Mouse (Mus musculus): ENCODE measurements at regions not wholly inside any gene's neighbourhood (a gene's known extent, or its start where the extent isn't known, plus 50 kb on each side); places are given as distances from the start of the nearest gene placed in this dataset.

DNA sequence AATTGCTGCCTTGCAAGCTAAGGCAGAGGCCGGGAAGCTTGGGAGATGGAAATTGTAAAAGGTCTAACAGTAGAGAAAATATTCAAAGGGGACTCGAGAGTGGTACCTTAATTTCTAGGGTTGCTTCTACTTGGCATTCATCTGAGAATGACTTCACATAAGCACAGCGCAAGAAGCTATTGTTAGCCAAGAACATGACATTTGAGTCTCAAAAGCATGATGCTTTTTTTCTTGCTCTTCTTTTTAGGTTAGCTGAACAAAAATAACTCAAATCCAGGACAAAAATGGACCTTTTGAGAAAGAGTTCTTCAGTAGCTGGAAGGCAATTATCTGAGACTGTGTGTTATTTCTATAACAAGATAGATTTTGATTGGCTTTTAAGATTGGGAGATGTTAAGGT, 1042.0 kb upstream of the Cited2 start:
- ATAC-seq (replicated peaks; ENCODE audit: low FRiP score, low TSS enrichment, poor library complexity, severe bottlenecking), result no peak

DNA sequence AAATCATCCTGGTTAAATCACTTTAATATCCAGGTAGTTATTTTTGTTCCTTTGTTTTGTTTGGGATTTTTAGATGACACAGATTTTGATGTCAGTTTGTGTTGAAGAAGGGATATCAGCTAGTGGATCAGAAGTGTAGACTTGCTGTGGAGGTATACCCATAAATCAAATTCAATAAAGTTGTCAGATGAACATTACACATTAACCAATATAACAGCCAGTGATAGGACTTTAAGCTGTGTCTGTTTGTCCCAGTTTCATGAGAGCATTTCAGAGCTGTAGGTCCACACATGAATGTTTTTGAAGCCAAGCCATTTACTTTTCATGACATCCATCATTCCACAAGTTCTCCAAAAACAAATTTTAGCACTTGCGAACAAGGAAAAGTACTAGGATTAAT, 1037.7 kb upstream of the Cited2 start:
- ATAC-seq (replicated peaks; ENCODE audit: low FRiP score, low TSS enrichment, poor library complexity, severe bottlenecking), result no peak

DNA sequence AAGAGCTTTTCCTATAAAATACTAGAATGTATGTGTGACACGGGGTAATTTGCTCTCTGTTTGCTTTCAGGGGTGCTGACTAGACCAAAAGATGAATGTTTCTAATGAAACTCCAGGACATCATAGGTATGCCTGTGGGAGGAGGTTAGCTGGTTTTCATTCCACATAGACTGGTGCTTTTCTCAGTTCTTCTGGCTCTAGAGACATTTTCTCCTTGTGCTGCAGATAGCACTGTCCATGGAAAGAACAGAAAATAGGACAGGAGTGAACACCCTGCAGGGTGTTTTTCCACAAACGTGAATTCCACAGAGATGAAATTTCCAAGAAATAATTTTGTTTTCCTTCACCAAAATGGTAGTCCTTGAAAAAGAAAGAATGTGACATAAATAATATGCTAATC, 1016.0 kb upstream of the Cited2 start:
- no peak for ATAC-seq (replicated peaks; ENCODE audit: low FRiP score, low TSS enrichment, poor library complexity, severe bottlenecking)

DNA sequence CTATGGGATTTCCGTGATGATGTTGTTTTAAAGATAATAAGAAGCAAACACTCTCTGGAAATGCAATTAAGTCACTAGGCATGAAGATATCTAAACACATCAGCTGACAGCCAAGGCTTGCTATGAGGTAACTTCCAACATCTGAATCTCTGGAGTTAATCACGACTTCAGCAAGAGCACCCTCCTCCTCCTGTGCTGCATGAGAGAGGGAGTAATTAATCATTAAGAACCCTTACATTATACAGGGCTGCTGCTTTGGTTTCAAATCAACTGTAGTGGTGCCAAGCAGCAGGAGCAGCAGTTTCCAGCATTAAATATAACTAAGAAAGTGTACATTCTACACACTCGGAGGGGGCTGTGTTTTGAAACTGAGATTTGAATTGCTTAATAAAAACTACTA, 1009.9 kb upstream of the Cited2 start:
- ATAC-seq (replicated peaks; ENCODE audit: low FRiP score, low TSS enrichment, poor library complexity, severe bottlenecking), result no peak

DNA sequence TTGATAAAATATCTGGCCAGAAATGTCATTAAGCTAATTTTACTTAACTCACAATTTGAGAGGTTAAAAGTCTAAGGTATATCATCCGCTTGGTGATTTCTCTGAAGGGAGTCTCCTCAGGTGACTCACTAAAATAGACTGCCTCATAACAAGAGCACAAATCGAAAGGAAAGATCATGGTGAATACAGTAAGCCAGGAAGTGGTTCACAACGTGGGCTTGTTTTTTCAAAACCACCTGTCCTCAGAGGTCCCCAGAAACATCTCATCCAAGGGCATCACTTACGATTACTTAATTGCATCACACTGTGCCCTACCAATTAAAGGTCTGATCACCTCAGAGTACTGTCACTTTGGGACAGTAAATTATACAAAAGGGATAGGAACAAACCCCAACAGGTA, 1009.0 kb upstream of the Cited2 start:
- no peak for ATAC-seq (replicated peaks; ENCODE audit: low FRiP score, low TSS enrichment, poor library complexity, severe bottlenecking)

DNA sequence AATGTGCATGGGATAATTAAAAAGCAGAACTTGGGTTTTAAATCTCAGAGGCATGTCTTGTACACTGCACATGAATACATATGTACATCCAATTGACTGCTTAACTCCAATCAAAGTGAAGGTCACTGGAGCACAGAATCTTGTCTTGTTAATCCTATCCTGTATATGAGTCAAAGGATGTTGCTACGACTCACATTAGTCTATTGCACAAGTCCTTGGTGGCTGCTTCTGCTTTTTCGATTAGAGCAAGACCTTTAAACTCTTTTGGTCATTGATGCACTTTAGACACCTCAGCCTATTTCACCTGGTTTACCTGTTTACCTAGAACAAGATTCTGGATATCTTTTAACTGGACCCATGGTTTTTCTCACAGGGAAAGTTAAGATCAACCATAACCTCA, 1008.5 kb upstream of the Cited2 start:
- ATAC-seq (replicated peaks; ENCODE audit: low FRiP score, low TSS enrichment, poor library complexity, severe bottlenecking), result no peak

DNA sequence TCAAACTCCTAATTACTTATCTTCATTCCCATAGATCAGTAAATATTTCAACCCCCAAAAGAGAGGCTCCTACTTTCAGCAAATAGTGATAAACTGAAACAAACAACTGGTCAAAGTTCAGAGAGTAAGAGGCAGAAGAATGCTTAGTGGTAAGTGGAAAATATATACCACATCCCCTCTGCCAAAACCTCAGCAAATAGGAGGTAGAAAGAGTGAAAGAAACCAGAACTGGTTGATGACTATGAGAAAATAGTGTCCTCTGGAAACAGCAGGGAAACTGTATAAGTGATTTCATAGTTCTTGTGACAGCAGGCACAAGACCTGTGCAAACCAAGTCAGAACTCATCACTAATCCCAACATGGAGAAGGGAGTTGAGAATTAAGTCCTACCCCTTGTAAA, 980.8 kb upstream of the Cited2 start:
- no peak for ATAC-seq (replicated peaks; ENCODE audit: low FRiP score, low TSS enrichment, poor library complexity, severe bottlenecking)

DNA sequence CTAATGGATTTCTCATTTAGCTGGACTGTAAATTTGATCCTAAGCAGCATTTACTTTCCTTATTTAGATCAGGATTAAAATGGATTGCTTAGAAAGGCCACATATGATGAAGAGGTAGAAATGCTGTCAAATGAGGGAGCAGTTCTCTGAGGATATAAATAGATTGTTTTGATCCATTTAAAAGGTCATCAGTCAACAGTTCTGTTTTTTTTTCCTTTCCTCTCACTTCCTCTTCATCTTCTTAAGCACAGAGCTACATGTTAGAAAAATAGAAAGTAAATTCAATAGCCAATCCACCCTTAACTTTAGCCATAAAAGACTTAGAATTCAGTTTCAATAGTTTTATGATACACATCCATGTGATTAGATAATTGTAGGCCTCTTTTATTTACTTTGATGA, 971.5 kb upstream of the Cited2 start:
- ATAC-seq (replicated peaks; ENCODE audit: low FRiP score, low TSS enrichment, poor library complexity, severe bottlenecking), result no peak

DNA sequence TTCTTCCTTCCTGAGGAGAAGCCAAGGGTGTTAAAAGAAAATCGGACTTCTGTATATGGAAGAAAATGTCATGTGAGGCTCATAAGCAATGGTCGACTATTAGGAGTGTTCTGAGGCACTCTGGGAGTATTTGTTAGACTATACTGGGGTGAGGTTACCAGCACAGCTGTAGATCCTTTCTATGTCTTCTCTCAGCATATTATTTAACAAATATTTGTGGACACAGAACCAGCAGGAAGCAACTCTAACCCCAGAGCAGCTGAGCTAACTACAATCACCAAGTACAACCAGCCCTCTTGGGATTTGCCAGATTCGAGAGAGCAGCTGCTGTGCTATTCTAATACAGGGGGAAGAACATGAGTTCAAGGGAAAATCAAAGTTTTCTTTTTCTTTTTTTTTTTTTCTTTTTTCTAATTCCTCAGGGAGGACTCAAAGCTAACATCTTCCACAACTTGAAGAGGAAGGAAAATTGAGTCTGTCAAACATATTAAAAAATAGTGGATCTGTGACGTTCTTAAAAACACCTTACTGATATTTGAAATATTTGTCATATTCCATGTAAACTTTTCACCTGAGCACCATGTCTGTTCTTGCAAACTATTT, 933.3 kb upstream of the Cited2 start:
- ATAC-seq (replicated peaks; ENCODE audit: low FRiP score, low TSS enrichment, poor library complexity, severe bottlenecking), result no peak

DNA sequence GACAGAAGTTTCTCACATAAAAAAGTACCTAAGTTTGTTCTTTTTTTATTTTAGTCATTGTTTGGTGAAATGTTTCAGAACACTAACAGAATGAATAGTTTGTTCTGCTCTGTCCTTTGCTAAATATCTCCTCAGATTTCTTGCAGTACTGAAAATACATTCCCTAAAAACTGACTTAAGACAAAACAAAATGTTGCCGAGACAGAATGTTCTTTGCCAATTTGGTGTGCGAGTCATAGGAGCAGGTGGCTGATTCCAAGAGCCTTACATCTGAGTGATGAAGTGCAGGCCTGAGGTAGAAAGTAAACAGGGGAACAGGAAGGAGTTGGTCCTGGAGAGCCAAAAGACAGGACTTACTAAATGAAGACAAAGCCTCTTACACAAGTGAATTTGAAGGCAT, 919.0 kb upstream of the Cited2 start:
- no peak for ATAC-seq (replicated peaks; ENCODE audit: low FRiP score, low TSS enrichment, poor library complexity, severe bottlenecking)

DNA sequence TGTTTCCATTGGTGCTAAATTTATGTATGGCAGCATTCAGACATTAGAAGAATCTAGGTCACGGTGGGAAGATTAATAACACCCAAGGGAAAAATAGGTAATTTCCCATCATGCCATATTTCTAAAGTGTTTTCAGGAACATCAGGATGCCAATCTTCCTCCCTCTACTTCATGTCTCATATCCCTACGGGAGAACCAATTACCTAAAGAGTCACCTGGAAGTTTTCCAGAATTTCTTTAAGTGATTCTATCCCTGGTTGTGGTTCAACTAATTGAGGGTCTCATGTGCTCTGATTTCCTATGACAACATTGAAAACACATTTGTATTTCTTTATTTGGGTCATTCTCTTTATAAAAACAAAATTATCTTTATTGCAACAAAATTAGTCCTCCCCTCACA, 912.3 kb upstream of the Cited2 start:
- ATAC-seq (replicated peaks; ENCODE audit: low FRiP score, low TSS enrichment, poor library complexity, severe bottlenecking), result no peak

DNA sequence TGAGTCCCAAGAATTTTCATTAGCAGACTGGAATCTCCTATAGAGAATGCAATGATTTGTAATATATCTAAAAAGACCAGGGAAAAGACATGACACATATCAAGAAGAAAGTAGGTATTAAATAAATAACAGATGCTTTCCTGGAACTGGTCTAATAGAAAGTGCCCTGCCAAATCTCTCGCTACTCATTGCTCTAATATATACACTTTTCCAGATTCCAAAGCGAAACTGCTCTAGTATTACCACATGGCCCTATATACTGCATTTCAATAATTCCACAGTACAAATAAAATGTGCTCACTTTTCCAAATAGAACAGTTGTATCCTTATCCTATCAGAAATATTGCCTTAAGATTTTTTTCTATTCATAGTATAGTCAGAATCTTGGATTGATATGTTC, 909.0 kb upstream of the Cited2 start:
- ATAC-seq (replicated peaks; ENCODE audit: low FRiP score, low TSS enrichment, poor library complexity, severe bottlenecking), result no peak

DNA sequence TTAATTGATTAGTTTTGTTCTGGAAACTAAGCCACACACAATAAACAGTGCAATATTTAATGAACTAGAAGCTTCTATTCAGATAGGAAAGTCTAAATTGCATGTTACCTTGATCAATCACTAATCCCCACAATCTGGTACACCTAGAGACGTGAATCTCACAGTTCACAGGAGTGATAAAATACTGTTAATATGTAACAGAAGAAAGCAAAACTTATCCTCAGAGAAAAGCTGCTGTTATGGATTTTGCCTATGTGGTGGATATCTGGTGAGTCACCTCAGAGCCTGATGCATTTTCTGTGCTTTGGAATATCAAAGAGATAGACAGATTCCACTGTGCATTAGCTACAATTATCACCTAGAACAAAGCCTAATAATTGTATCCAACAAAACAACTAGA, 861.5 kb upstream of the Cited2 start:
- ATAC-seq (replicated peaks; ENCODE audit: low FRiP score, low TSS enrichment, poor library complexity, severe bottlenecking), result no peak

DNA sequence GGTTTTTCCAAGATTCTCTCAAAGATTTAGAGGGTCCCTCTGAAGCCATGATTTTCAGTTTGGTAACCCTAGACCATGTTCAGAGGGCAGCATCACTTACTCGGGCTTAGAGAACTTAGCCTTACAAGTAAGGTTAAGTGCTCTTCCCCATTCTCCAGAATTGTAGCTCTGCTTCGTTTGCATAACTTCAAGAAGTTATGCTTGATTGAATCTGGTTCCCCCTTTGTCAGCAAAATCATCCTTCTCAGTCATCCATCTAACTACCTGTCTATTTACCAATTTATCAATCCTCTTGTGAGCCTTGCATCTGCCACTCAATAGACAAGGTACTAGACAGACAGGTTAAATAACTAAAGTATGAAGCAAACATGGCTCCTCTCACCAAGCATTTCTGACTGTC, 856.1 kb upstream of the Cited2 start:
- no peak for ATAC-seq (replicated peaks; ENCODE audit: low FRiP score, low TSS enrichment, poor library complexity, severe bottlenecking)

DNA sequence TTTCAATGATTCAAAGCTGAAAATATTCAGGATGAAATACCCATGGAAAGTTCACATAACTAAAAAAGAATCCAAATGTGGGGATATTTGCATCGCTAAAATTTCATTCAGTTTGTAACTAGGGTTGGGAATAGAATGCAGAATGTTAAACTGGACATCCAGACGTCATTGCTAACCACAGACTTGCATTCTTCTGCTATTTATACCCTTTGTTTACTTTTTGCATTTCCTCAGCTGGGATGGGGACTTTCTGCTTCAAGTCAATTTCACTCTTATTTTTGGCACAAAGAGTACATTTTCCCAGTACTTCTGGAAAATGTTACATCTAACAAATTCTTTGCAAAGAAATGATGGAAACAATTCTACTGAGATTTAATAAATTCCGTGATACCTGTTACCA, 848.9 kb upstream of the Cited2 start:
- no peak for ATAC-seq (replicated peaks; ENCODE audit: low FRiP score, low TSS enrichment, poor library complexity, severe bottlenecking)

DNA sequence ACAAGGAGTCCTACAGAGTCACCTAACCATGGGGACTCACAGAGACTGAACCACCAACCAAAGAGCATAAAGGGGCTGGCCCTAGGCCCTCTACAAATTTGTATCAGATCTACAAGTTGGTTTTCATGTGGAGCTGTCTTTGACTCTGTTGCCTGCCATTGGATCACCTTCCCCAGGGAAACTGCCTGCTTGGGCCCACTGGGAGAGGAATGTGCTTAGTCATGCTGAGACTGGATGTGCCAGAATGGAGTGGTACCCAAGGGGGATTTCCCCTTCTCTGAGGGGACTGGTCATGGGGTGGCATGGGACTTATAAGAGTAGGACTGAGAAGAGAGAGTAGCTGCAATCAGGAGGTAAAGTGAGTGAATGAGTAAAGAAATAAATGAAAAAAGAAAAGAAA, 844.8 kb upstream of the Cited2 start:
- ATAC-seq (replicated peaks; ENCODE audit: low FRiP score, low TSS enrichment, poor library complexity, severe bottlenecking), result no peak

DNA sequence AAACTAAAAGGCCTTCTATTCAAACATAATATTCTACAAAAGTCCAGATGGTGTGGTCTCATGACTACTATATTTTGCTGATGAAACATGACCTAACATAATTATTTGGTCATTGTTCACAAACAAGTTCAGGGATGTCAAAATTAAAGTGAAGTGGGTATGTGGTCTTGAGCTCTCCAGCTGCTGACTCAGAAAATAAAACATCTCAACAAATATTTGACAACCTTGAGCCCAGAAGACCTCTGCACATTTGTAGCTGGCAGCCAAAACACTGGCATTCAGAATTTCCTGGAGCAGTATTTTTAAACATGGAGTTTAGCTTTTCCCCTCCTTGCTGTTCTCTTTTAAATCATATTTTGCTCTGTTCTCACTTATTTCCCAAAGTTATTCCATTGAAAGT, 829.7 kb upstream of the Cited2 start:
- no peak for ATAC-seq (replicated peaks; ENCODE audit: low FRiP score, low TSS enrichment, poor library complexity, severe bottlenecking)

DNA sequence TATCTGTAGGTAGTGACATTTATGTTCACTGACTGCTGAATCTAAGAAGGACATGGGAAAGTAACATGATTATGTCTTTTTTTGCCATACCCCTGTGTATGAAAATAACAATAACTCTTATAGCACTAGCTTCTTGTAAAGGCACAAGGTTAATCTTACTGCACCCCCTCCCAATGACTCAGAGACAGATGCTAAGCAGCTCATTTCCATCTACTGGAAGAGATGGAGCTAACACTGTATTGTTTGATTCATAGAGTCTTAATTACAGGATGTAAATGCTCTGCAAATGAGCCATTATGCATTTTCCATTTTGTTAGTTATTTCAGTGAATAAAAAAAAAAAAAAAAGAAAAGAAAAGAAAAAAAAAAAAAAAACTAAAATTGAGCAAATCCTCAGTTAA, 827.7 kb upstream of the Cited2 start:
- no peak for ATAC-seq (replicated peaks; ENCODE audit: low FRiP score, low TSS enrichment, poor library complexity, severe bottlenecking)

DNA sequence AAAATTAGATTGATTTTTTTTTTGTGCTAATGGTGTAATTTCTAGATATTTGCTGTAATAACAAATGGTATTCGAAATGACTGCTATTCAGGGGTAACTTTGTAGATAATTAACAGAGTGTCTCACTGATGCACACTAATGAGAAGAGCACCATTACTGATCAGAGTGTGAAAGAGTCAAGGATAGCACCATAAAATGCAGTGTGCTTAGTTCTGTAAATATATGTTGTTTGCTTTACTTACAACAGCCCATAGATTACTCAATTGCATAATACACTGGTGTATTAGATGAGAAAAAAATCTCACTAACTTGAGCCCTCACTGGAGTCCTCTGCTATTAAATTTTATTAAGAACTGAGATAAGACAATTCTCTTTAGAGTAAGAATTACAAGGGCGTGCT, 800.1 kb upstream of the Cited2 start:
- no peak for ATAC-seq (replicated peaks; ENCODE audit: low FRiP score, low TSS enrichment, poor library complexity, severe bottlenecking)

DNA sequence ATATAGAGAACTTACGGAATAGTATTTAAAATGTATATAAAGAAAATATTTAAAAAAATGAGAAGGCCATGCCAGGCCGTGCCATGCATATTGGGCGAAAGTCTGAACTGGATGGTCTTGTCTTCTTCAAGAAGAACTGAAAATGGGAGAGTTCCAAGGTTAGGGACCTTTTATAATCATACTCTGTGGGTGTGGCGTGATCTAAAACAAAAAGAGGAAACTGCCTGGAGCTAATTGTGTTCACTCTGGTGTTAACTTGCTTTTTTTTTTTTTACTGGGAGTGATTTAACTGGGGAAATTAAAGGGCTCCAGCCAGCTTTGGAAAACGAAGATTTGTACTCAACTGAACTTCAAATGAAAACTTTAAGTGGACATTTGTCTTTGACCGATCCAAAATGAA, 799.2 kb upstream of the Cited2 start:
- no peak for ATAC-seq (replicated peaks; ENCODE audit: low FRiP score, low TSS enrichment, poor library complexity, severe bottlenecking)

DNA sequence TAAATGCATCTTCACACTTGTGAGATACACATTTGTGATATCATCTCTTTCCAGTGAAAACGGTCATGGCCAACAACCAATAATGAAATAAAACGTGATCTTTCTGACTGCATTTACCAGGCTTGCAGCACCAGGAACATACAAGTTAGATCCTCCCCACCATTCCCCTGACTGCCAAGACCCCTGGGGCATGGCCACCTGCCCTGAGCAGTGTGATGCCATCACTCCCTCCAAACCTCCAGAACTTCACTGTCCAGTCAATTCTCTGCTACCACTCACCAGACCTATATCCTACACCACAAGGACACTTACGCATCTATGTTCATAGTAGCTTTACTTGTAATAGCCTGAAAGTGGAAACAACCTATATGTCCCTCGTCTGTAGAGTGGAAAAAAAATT, 785.3 kb upstream of the Cited2 start:
- no peak for ATAC-seq (replicated peaks; ENCODE audit: low FRiP score, low TSS enrichment, poor library complexity, severe bottlenecking)

DNA sequence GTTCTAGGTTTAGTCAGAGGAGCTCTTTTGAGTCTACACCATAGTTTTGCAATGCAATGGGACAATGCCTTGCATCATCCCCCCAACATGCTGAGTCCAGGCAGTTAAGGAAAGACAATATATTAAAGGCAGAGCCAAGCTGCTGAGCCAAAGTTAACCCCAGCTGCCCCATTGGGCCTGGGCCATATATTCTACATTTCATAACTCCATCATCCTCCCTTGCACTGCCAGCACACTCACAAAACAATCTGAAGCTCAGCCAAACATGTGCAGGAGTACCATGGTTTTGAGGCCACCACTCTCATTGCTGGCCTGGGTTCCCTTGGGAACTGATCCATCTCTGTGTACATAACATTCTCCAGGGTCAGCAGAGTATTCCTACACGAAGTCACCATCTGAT, 771.4 kb upstream of the Cited2 start:
- ATAC-seq (replicated peaks; ENCODE audit: low FRiP score, low TSS enrichment, poor library complexity, severe bottlenecking), result no peak
